Mouse (Mus musculus) thymus, postnatal 0 days (tissue): Measurements from ENCODE around the gene Trpm8. TPM values are rescaled to one million over a fixed set of nuclear protein-coding genes. Genes with fewer than 3 reads are reported as not detected.
A peak's percentile ranks its signal among the peaks of the same experiment; 100 is the strongest.

ENCODE experiments used
- DNase-seq: peaks from one replicate; pipeline ENCODE4 v3.0.0-alpha.2; 2015; ENCODE audit warnings: low spot score
- polyA plus RNA-seq: library from polyadenylated mRNA; unstranded; fragments of >200 nt; fragmentation: Nextera tagmentation; extraction: Ambion mirVana; gene quantifications from 2 replicates; pipeline ENCODE4 v1.2.1, GENCODE M21; 2015

Trpm8 gene
- polyA plus RNA-seq = not detected in 2 replicates

- DNase-seq = peak; percentile 100
These were observed at the start of gene Trpm8, which contains the start of gene Hjurp for GRCm38 (mm10) chr1:88277098-88277817. Gene Trpm8, plus strand, starts transcription at chr1:88277661. Gene Hjurp, minus strand, starts transcription at chr1:88277633.

- DNase-seq = no peak
These were observed 49.3 kb upstream of the Trpm8 start for GRCm38 (mm10) chr1:88228121-88228520.

- no peak for DNase-seq
These were observed 47.9 kb upstream of the Trpm8 start for GRCm38 (mm10) chr1:88229566-88229965.

- no peak for DNase-seq
These were observed 47.5 kb upstream of the Trpm8 start for GRCm38 (mm10) chr1:88229986-88230385.

GRCm38 (mm10) chr1:88230421-88230820, 47.0 kb upstream of the Trpm8 start:
- no peak for DNase-seq

- no peak for DNase-seq
These were observed 46.3 kb upstream of the Trpm8 start for GRCm38 (mm10) chr1:88230981-88231802.

GRCm38 (mm10) chr1:88231803-88232499, 45.5 kb upstream of the Trpm8 start:
- DNase-seq = no peak

- no peak for DNase-seq
These were observed 44.6 kb upstream of the Trpm8 start for GRCm38 (mm10) chr1:88232664-88233380.

DNA sequence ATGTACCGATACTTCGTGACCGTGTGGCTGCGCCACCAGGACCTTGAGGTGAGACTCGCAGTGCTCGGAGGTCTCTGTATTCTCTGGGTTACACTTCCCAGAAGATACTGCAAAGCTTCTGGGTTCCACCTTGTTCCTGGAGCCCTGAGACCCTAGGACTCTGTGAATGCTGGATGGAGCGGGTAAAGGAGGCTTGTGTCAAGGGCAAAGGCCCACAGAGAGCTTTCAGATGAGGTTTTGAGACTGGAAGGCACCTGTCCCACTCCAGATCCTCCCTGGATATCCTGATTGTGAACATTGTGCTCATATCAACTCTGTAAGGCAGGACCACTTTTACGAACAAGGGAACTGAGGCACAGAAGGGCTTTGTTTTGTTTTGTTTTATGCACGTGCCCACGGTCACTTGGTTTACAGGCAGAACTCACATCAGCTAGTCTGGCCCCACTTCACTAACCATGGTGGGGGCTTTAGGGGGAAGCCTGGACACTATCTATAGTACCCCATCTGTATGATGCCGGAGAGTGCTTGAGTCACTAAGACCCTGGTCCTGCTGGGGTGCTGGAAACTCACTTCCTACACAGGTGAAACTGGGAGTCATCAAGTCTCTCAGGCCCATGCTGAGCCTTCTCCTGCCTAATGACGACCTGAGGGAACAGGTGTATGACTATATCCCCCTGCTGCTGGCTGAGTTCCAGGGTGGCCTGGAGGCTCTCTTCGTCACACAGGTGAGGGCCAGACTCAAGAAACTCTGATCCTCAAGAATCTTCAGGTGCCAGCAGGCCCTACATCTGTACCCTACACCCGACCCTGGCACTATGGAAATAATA, 43.8 kb upstream of the Trpm8 start:
- no peak for DNase-seq

GRCm38 (mm10) chr1:88234248-88234610, 43.2 kb upstream of the Trpm8 start:
- DNase-seq = no peak

DNA sequence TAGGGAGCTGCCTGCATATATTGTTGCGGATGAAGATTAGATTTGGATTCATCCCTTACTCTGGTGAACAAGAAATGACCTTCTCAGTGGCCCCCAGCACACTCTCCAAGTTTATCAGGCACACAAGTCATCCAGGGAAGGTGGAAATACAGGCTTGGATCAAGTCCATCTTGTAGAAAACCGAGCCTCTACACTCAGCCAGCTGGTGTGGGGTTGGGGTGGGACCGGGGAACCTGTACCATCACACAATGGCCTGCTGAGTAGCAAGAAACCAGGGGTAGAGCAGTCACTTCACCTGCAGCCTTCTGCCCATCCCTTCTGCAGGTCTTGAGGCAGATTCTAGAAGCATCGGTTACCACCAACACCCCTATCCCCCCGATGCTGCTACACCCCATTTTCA, 42.8 kb upstream of the Trpm8 start:
- DNase-seq = no peak

DNA sequence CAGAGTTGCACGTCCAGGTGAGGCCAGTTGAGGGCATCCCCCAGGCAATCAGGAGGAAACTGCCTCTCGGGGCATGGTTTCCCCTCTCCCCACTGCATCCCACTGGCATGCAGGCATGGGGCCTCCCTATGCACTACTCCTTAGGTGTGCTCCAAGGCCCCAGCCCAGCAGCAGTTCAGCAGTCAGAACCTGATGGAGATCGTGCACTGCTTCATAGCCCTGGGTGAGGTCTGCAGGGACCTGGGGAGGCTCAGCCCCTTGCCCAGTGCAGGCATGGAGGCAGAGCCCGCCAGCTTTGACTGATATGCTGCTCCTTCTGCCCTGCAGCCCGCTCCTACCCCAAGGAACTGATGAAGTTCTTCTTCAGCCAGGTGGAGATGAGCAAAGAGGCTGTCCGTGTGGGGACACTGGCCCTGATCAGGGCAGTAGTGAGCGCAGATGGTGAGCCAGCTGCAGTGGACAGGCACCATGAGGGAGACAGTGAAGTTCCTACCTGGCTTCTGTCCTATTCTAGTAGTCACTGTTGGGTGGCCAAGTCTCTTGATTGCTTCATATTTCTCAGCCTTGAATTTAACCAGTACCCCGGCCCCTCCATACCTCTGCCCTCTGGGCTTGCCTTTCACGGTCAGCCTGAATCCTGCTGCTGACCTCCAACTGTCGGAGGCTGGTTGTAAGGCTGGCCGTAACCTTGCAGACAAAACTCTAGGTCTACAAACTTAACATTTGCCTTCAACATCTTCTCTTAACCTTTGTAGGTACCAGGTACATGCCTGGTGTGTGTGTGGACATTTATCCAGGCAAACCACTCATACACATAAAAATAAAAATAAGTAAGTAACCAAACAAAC, 42.2 kb upstream of the Trpm8 start:
- no peak for DNase-seq

GRCm38 (mm10) chr1:88235894-88236415, 41.5 kb upstream of the Trpm8 start:
- DNase-seq = no peak

DNA sequence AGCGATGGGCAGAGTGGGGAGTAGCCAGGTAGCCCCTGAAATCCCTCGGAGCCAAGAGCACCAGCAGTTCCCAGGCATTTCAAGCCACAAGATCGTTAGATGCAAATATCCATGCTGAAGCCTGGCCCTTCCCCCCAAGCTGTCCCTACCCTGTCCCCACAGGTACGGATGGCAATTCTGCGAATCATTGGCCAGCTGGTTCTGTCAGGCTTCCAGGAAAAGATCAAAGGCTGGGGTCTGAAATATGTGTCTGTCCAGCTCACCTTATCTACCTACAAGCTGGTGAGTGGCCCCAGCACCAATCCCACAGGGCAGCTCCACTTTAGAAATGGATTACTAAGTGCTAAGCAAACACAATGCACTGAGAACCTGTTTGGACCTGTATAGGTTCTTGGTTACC, 40.1 kb upstream of the Trpm8 start:
- DNase-seq = no peak

DNA sequence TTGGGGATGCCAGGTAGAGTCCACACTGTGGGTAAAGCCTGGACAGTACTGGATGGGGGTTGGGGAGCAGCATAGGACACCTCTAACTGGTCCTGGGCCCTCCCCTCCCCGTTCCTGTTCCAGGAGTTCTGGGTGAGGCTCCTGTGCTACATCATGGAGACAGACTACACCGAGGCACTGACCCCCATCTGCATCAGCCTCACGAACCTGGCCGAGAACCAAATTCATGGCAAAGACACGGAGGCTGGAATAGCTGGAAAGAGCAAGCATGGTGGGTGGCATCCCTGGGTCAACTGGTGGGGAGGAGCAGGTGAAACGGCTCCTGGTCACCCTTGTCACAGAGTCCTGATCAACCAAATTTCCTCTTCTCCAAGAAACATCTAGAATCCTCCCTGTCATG, 38.7 kb upstream of the Trpm8 start:
- DNase-seq = no peak

- DNase-seq = no peak
These were observed 37.4 kb upstream of the Trpm8 start for GRCm38 (mm10) chr1:88240072-88240471.

DNA sequence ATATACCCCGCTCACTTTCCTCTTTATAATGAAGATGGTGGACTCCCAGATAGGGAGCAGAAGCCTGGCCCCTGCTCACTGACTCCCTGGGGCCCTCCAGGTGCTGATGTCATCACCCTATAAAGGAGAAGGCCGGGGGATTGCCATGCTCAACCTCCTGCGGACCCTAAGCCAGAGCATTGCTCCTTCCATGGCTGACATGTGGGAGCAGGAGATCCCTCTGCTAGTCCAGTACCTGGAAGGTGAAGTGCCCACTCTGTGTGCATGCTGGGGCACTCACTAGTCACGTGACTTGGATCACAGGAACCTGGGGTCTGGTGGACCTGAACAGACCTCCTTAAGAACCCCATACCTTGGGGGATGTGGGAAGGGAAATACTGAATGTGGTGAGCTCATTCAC, 36.9 kb upstream of the Trpm8 start:
- DNase-seq = no peak

GRCm38 (mm10) chr1:88243861-88244260, 33.6 kb upstream of the Trpm8 start:
- DNase-seq = no peak

DNA sequence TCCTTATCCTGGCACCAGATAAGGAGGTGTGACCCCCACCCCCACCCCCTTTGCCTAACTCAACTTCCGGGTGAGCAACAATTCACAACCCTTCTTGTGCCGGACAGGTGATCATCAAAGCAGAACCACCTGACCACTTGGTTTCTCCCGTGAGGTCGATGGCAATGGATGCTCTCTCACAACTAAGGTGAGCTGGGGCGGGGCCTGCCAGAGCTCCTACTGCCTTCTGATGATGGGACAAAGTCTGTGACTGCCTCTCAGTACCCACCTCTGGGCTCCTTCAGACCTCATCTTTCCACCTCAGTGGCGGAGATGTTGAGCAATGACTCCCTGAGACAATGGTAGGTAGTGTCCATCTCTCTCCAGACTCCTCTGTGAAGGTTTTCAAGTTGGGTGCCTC, 31.6 kb upstream of the Trpm8 start:
- DNase-seq = no peak
